Mouse (Mus musculus): ENCODE data around the gene Ctso. TPM values are rescaled to one million over a fixed set of nuclear protein-coding genes. Genes with fewer than 3 reads are reported as not detected.

The Ctso gene
- 1 to 10 TPM; 7.0 TPM for total RNA-seq (2021)
- long read RNA-seq, experiment 1, transcript Ctso-201 (8 exons, 3,468 nt): major isoform, 13 of 14 reads
- long read RNA-seq, experiment 1, partial matches to known transcripts: 0 of 14 reads
- long read RNA-seq, experiment 1, other reads (novel, unspliced or antisense): 1 of 14 reads
- long read RNA-seq, experiment 2, transcript Ctso-201 (8 exons, 3,468 nt): major isoform, 14 of 15 reads
- long read RNA-seq, experiment 2, partial matches to known transcripts: 0 of 15 reads
- long read RNA-seq, experiment 2, other reads (novel, unspliced or antisense): 1 of 15 reads

DNA sequence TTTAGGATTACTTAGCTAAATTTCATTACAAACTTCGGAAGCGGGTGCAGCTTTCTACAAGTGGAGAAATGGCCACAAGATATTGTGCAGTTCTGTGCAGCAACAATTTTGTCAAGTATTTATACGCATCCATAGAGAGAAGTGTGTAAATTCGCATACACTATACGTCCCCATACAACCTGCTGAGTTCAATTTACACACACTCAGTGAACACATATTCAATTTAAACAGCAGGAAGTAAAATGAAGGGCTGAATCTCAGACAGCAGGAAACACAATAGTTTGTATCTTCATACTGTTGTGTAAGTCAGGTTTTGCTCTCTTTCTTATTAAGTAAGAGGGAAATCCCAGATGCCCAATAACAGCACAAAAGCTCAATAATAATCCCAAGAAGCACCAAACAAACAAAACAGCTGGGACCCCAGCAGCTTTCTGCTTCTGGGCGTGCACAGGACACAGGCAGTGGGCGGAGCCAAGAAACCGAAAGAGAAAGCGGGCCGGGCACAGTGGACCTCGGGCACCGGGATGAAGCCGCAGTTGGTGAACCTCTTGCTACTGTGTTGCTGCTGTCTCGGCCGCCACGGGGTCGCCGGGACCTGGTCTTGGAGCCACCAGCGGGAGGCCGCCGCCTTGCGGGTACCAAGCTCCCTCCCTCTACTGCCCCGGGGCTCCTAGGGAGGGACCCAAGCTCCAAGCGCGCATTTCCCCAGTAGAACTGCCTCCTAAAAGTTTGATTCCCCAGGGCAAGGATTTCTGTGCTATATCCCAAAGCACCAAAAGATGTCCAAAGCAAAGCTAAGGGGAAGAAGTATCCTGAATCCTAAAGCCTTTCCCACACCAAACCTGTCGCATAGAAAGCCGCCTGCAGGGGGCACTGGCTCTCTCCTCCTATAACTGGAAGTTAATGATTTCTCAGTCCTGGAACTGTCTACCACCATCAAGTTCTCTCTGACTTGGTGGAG, at the start of gene Ctso:
TSS of gene Ctso (plus strand) at position 461 of the 961 bp plus-strand sequence.
- DNase-seq (ENCODE audit: low spot score in 2 of 2): peak; percentile 58 to 82

- no peak for DNase-seq (ENCODE audit: low spot score in 2 of 2)
Measured at GRCm38 (mm10) chr3:81883916-81884315, 48.5 kb upstream of the Ctso start.

GRCm38 (mm10) chr3:81885566-81885965, 46.8 kb upstream of the Ctso start:
- DNase-seq (ENCODE audit: low spot score in 2 of 2): no peak

DNA sequence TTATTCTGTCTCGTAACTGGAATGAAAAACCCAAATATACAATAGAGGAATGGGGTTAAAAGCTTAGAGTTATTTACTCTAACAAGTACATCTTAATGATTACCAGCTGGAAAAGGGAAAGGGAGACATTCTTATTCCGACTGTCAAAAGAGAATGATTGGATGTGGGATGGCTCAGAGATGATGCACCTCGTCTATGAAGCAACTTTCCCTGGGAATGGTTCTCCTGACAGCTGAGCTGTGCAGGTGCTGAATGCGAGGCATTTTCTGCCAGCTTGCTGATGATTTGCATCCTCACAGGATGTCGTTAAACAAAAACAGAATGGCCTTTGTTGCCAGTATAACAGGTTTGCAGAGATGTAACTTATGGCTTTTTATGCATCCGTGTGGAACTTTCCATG, 43.3 kb upstream of the Ctso start:
- DNase-seq (ENCODE audit: low spot score in 2 of 2): no peak

DNA sequence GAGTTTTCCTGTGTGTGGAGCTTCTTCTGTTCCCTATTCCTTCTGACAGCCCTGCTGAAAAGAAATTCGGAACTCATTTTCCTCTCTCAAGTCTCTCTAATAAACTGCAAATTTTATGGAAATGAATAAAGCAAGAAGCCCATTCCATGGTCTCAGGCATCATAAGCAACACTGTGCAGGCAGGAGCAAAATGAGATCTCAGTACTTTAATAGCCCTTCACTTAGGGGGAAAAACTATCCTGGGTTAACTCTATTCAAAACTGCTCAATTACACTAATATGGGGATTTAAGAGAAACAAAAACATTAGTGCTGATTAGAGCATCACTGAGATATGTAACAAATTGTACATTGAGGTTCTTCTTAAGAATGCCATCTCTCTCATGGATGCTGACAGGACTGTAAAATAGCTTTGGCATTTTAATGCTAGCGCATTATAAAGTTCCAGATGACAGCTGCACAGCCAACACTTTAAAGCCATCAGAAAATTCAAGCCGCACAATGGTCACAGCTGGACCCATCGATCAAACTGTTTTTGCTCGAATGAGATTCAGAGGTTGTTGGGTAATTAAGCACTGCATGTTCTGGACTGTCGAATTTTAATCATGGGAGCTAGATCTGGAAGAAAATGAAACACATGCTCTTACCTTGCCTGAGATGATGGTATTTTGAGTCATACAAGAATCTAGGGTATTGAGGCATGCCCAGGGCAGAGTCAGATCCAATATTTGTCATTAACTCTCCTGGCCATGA, 21.9 kb upstream of the Ctso start:
- DNase-seq (ENCODE audit: low spot score in 2 of 2): peak in 1 of 2 experiments; percentile 23

GRCm38 (mm10) chr3:81916030-81916686, 16.2 kb upstream of the Ctso start:
- DNase-seq (ENCODE audit: low spot score in 2 of 2): no peak

GRCm38 (mm10) chr3:81917354-81917935, 15.0 kb upstream of the Ctso start:
- DNase-seq (ENCODE audit: low spot score in 2 of 2): no peak

GRCm38 (mm10) chr3:81918215-81918614, 14.2 kb upstream of the Ctso start:
- no peak for DNase-seq (ENCODE audit: low spot score in 2 of 2)

- no peak for DNase-seq (ENCODE audit: low spot score in 2 of 2)
Measured at GRCm38 (mm10) chr3:81919681-81920080, 12.7 kb upstream of the Ctso start.

DNA sequence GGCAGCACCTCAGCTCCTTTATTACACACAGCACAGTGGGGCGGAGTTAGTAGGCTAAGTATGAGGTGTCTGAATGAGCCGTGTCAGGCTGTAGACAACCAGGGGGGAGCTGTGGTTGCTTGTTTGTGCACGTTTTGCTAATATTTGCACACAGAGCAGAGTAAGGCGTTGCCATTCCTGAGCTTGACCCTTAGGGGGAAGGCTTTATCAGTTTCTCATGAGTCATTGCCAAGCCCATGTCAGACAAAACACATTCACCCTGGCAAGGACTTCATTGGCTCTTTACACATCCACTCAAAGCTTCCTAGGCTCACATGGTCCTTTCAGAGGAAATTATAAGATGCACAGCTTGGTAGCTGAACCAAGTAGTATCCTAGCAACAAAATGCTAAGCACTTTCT, 9.5 kb upstream of the Ctso start:
- DNase-seq (ENCODE audit: low spot score in 2 of 2): no peak

DNA sequence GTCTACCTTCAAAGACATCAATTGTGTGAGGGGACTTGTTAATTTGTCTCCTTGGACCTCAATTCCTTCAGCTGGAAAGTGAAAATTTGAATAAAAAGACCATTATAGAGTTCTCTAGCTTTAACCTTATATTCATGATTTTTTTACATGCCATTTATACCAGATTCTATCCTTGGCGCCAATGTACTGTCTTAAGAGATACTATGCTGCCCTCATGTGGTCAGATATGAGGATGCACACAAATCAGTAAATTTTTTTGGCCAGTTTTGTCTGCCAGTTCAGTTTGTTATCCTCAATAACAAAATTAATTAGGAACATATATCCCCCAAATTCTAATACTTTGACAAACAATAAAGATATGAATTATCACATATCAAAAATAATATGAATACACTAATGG, 7.5 kb upstream of the Ctso start:
- DNase-seq (ENCODE audit: low spot score in 2 of 2): no peak

GRCm38 (mm10) chr3:81925856-81926255, 6.5 kb upstream of the Ctso start:
- no peak for DNase-seq (ENCODE audit: low spot score in 2 of 2)

DNA sequence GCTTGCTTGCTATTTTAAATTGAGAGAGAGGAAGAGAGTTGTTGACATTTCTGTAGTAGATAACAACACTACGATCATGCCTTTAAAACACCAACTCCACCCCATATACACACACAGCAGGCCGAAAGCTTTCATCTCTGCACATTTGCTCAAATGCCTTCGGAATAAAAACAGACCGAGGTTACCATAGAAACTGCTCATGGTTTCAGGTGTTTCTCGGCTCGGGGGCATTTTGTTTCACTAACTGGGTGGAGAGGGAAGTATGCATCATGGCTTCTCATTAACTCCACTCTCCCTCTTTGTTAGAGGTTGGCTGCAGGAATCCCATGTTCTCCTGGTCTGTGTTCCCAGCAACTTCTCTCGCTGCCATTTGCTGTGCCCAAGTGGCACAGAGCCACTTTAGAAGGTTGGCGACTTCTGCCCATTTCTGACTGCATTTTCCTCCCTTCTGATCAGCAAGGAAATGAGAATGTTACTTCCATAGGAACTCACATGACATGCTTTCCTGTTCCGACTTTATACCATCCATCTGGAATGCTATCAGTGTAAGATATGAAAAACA, 5.6 kb upstream of the Ctso start:
- DNase-seq (ENCODE audit: low spot score in 2 of 2): no peak

GRCm38 (mm10) chr3:81929073-81929472, 3.3 kb upstream of the Ctso start:
- DNase-seq (ENCODE audit: low spot score in 2 of 2): no peak

DNA sequence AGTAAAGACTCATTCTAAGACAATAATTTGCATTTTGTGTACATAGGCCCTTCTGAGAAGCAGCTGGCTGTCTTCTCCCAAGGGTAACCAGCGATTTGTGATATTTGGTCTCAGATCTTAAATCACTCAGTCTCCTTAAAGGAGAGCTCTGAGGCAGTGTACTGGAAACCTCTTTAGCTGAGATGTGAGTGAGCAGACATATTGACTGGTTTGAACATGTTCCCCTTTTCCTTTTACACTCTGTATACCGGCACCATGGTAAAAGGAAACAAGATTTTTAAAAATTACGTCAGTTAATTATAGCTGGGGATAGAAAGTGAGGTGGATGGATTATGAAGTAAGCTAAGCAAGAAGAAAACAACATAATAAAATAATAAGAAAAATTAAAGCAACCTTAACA, 706 bp upstream of the Ctso start:
- DNase-seq (ENCODE audit: low spot score in 2 of 2): no peak

- DNase-seq (ENCODE audit: low spot score in 2 of 2): no peak
Measured at GRCm38 (mm10) chr3:81933348-81933747, 947 bp downstream of the Ctso start.

- DNase-seq (ENCODE audit: low spot score in 2 of 2): no peak
Measured at GRCm38 (mm10) chr3:81938924-81939323, 6.5 kb downstream of the Ctso start.

DNA sequence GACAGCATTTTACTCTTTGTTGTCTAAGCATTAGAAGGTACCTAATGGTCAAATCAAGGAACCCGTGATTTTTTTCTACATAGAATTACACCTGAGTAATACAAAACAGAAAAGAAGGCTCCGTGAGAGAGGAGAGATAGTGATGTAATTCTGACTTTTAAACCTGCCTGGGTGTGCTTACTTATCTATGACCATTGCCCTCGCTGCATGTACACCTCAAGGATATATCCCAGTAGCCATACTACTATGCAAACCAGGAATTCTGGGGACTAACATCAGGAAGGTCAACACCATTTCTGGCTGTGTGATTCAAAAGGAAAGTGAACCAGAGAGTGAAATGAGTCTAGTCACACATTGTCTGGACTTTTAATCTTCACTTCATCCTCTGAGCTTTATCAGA, 9.9 kb downstream of the Ctso start:
- no peak for DNase-seq (ENCODE audit: low spot score in 2 of 2)

DNA sequence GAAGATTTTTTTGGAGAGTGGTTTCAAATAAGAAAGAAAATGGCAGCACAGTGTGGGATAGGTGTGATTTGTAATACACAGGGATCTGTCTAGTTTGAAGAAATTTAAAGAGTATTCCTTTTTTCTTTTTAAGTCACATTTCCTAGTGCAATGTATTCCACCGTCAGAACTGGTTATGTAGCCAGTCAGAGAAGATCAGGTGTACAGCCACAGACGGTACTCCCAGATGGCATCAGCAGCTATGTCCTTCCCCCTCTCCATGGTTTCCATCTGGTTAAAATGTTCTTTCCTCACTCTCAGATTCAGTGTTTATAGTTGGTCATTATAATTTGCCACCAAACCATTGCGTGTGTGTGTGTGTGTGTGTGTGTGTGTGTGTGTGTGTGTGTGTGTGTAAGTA, 10.7 kb downstream of the Ctso start:
- no peak for DNase-seq (ENCODE audit: low spot score in 2 of 2)

DNA sequence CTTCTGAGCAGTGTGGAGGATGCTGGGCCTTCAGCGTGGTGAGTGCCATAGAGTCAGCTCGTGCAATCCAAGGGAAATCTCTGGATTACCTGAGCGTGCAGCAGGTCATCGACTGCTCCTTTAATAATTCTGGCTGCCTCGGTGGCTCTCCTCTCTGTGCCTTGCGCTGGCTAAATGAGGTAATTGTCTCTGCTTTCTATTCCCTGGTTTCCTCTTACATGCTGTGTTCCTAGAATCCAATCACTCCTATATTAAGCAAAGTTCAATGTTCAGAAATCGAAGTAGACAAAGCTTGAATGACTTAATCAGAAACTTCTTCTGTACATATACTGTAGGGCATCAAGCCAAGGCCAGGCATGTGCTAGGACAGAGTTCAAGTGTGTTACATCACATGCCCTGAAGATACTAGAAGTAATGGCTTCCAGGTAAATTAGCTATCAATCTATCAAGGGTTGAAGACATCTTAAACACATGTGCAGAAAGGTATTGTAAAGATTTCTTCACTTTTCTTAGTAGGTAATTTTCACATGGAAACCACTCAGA, 12.5 kb downstream of the Ctso start:
- no peak for DNase-seq (ENCODE audit: low spot score in 2 of 2)

Data from gastrocnemius, postnatal 4 days (tissue).